Mouse (Mus musculus) lung, postnatal 0 days (tissue): ENCODE measurements around the gene Tcirg1. TPM values are rescaled to one million over a fixed set of nuclear protein-coding genes. Genes with fewer than 3 reads are reported as not detected.

Experiments
- ATAC-seq: fragments of 200-750 bp; cut with Nextera tagmentation; 2 replicates; pipeline ENCODE4 v1.8.0; 2017; ENCODE audit warnings: moderate library complexity
- DNase-seq: peaks from one replicate; pipeline ENCODE4 v3.0.0-alpha.2; 2016; ENCODE audit warnings: low spot score
- H3K27ac ChIP-seq: fragments of 300-500 bp; sonication (generic); 2 replicates; pipeline ENCODE4 v1.5.1; 2014; ENCODE audit warnings: antibody characterized with exemption, mild to moderate bottlenecking, low read length, mixed read lengths
- H3K27me3 ChIP-seq: fragments of 300-500 bp; sonication (generic); replicated peaks from 2 replicates; pipeline ENCODE4 v1.6.1; 2014; ENCODE audit warnings: low read length, mixed read lengths; ENCODE audit not compliant: insufficient read depth
- H3K36me3 ChIP-seq: fragments of 300-500 bp; sonication (generic); 2 replicates; pipeline ENCODE4 v1.6.1; 2014; ENCODE audit warnings: low read length, mixed read lengths; ENCODE audit not compliant: insufficient read depth
- H3K4me1 ChIP-seq: fragments of 300-500 bp; sonication (generic); 2 replicates; pipeline ENCODE4 v1.6.1; 2014; ENCODE audit warnings: antibody characterized with exemption, low read depth, low read length, mixed read lengths; ENCODE audit not compliant: insufficient read depth
- H3K4me2 ChIP-seq: fragments of 300-500 bp; sonication (generic); replicated peaks from 2 replicates; pipeline ENCODE4 v1.6.1; 2014; ENCODE audit warnings: low read depth, mild to moderate bottlenecking, low read length, moderate library complexity, mixed read lengths
- H3K4me3 ChIP-seq: fragments of 300-500 bp; sonication (generic); 2 replicates; pipeline ENCODE4 v1.5.1; 2014; ENCODE audit warnings: low read depth, low read length
- H3K9ac ChIP-seq: fragments of 300-500 bp; sonication (generic); replicated peaks from 2 replicates; pipeline ENCODE4 v1.6.1; 2014; ENCODE audit warnings: low read depth, mild to moderate bottlenecking
- H3K9me3 ChIP-seq: fragments of 300-500 bp; sonication (generic); 2 replicates; pipeline ENCODE4 v1.6.1; 2016; ENCODE audit warnings: low read length, mixed read lengths
- CTCF ChIP-seq: IDR thresholded peaks from 2 replicates; pipeline ENCODE4 v1.5.1; 2016; ENCODE audit warnings: antibody characterized with exemption, mild to moderate bottlenecking
- EP300 ChIP-seq: IDR thresholded peaks from 2 replicates; pipeline ENCODE4 v1.6.1; 2016; ENCODE audit warnings: antibody characterized with exemption, mild to moderate bottlenecking, control low read depth
- WGBS: fragments of 180-500 bp; shearing (Covaris S2); extraction: QIAGEN DNeasy Blood & Tissue Kit; methylation state at CpG from one replicate; pipeline ENCODE4 v1.1.7; 2014; 5-methylcytosine and 5-hydroxymethylcytosine counted together
- polyA plus RNA-seq: library from polyadenylated mRNA; unstranded; fragments of >200 nt; fragmentation: Nextera tagmentation; extraction: Ambion mirVana; gene quantifications from 2 replicates; pipeline ENCODE4 v1.2.1, GENCODE M21; 2015

Tcirg1 gene
- polyA plus RNA-seq, 1 experiment from 2014 or later, result 31.8 TPM

DNA sequence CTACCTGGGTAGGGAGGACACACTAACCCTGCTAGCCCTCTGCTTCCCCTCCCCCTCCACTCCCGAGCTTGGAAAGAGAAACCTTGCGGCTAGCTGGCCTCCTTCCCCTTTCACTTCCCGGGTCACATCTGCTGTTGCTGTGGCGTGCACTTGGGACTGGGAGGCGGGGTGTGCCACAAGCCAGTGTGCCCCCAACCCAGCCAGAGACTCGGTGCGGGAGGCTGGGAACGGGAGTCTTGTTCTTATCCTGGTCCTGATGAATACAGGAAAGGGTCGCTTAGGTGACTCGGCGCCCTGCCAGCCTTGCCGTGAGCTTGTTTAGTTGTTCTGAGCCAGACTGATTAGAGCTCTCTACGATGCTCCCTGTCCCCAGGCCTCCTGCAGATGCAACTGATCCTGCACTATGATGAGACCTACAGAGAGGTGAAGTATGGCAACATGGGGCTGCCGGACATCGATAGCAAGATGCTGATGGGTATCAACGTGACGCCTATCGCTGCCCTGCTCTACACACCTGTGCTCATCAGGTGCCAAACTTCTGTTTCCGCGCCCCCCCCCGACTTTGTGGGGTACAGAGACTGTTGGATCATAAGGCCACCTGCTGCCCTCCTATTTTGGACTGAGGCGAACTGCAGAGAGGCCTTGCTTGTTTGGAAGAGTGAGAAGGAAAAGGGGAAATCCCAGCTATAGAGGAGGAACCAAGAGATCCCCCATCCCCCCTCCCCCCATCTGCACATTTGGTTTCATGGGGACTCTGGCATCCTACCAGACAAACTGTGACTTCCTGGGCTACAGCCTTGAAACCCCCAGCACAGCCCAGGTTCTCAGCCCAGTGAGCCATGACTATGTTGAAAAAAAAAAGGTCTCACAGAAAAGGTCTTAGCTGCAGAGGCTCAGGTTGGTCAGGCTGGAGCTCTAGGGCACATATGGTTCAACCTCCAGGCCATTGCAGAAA, 29.2 kb upstream of the Tcirg1 start:
- H3K4me3 ChIP-seq, result peak overlapping the region; percentile 55
- H3K36me3 ChIP-seq, result no peaks in the 10 kb centered on the region
- H3K9ac ChIP-seq, result peak overlapping the region; percentile 51
- H3K4me2 ChIP-seq, result peak overlapping the region; percentile 92
- no peaks in the 10 kb centered on the region for H3K9me3 ChIP-seq
- peaks cover 6% of the 10 kb centered on the region; the same call in 1 of the 2 replicates for H3K4me1 ChIP-seq
- peak; percentile 76 for DNase-seq
- H3K27ac ChIP-seq, result peak overlapping the region; percentile 47; the same call in 1 of the 2 replicates
- ATAC-seq, result peak; percentile 59
- 8% methylated on average over 22 of the region's 22 CpGs for WGBS
- no peaks in the 10 kb centered on the region for H3K27me3 ChIP-seq
- TF ChIP-seq EP300, result no peak
- TF ChIP-seq CTCF, result no peak

DNA sequence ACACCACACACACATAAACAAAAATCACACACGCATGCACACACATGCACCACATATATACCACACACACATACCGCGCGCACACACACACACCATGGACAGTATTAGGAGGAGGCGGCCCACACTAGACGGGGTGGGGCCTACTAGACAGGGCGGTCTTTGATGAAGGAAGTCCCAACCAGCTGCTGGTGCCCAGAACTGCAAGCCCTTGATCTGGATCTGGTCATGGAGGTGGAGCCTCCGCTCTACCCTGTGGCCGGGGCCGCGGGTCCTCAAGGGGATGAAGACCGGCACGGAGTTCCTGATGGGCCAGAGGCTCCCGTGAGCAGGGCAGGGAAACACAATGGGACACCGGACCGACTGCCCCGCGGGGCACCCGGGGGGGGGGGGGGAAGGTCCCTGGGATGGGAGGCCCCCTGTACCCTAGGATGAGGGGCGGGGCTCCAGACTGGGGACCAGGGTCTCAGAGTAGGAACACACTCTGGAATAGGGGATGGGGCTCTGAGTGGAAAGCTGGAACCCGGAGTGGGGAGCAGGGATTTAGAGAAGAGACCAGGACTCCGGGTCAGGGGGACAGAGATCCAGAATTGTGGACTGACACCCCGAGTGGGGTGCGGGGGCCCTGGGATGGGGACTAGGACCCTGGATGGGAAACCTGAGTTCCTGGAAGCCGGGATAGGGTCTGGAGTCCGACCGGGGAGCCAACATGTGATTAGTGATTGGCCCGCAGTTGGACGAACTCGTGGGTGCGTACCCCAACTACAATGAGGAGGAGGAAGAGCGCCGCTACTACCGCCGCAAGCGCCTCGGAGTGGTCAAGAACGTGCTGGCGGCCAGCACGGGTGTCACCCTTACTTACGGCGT, 28.3 kb upstream of the Tcirg1 start, which contains the start of gene Unc93b1:
Unc93b1 (plus strand) TSS at position 155 of the 864 bp plus-strand sequence.
- DNase-seq (peak; percentile 93), ATAC-seq (peak; percentile 94)
- Histone ChIP-seq H3K4me2 (peak within 1 kb of the TSS; percentile 92), H3K27me3 (no peaks in the 10 kb centered on the region), H3K9ac (peak within 1 kb of the TSS; percentile 51), H3K36me3 (no peaks in the 10 kb centered on the region), H3K9me3 (no peaks in the 10 kb centered on the region), H3K4me1 (peaks cover 9% of the 10 kb centered on the region; the same call in 1 of the 2 replicates), H3K4me3 (peak within 1 kb of the TSS; percentile 55), H3K27ac (peak within 1 kb of the TSS; percentile 47; the same call in 1 of the 2 replicates)
- TF ChIP-seq EP300 (no peak), CTCF (no peak)
- WGBS, result 7% methylated on average over 40 of the region's 42 CpGs

DNA sequence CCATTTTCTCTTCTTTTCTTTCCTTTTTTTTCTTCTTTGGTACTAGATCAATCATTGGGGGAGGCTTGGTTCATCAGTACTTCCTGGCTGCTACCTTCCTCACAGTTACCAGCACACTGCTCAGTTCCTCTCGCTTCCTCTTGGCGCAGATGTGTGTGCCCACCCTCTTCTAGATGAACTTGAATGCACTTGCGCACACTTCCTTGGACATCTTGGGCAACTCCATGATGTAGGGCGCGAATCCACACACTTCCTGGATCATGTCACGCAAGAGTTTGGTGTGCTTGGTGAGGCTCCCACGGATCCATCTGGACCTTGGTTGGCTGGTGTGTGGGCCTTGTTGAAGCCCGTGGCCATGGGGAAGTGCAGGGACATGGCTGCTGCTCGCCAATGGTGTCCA, 24.8 kb upstream of the Tcirg1 start:
- no peak for ATAC-seq
- 91% methylated on average over 9 of the region's 9 CpGs for WGBS

DNA sequence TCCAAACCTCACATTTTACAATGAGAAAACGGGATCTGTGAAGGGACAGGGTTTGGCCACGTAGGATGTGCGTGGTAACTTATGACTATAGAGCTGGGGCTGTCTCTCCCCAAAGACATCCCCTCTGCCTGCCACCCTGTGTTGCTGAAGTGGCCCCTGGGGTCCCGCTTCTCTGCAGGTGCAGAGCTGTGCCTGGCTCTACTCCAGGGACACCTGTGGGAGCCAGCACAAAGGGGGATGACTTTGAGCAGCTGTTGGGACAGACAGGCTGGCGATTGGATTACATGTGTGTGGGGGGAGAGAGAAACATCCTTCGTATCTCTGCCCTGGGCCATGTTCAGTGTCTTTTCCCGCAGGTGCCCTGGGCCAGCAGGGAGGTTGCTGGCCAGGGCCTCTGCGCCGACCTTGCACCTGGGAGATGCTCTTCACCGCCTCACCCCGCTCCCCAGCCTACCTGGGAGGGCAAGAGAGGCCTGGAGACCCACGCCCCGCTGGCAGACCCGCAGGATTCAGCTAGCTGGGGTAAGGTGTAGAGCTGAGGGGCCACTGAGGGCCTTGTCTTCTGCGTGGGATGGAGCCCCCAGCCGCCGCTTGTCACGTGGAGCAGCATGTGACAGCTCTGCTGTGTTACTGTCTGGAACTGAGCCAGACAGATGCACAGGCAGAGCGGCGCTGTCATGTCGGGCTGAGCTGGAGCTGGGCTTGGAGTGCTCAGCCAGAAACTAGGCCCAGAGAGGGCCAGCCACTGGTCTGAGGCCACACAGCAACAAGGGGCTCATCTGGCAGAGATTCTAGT, 23.5 kb upstream of the Tcirg1 start:
- no peak for TF ChIP-seq EP300
- TF ChIP-seq CTCF, result no peak

More for the DNA sequence above, 24.8 kb upstream of the Tcirg1 start:
- no peak overlapping the region for H3K4me2 ChIP-seq
- no peak overlapping the region for H3K9ac ChIP-seq
- H3K4me3 ChIP-seq, result no peak overlapping the region
- H3K27me3 ChIP-seq, result no peaks in the 10 kb centered on the region
- TF ChIP-seq EP300 (no peak), CTCF (no peak)
- H3K36me3 ChIP-seq, result no peaks in the 10 kb centered on the region
- no peak overlapping the region for H3K27ac ChIP-seq
- peaks cover 24% of the 10 kb centered on the region for H3K4me1 ChIP-seq
- no peak for DNase-seq
- no peaks in the 10 kb centered on the region for H3K9me3 ChIP-seq

DNA sequence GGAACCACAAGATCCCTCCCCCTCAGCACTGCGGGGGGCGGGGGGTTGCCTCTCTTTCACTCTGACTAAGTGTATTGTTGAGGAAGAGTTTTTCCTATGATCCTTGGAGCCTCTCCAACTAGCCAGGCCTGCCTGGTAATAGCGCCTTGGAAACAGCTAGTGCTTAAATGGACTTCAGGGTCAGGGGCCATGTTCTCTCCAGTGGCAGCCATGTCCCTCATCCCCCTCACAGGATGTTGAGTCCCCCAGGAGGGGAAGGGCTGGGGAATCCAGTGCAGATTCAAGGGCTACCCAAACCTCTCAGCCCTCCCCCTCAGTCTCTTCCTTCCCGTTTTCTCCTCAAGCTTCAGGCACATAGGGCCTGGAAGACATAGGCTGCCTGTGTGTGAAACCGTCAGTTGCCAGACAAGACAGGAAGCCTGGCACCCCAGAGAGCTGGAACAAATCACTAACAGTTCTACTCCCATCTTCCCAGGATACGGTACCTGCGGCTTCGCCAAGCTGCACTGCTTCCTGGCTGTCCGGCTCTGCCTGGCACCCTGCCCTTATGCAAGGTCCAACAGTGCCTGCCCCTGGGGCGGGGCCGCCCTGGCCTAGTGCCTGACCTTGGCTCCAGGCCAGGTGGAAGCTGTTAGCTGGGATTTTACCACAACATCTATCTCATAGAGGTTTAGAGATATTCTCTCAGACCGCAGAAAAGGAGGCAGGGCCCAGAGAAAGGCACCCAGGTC, 22.4 kb upstream of the Tcirg1 start, which contains the start of gene Aldh3b1:
Aldh3b1 (minus strand) TSS at position 598 of the 731 bp plus-strand sequence.
- Histone ChIP-seq H3K9ac (no peak within 1 kb of the TSS), H3K4me1 (peaks cover 19% of the 10 kb centered on the region), H3K4me2 (peak within 1 kb of the TSS; percentile 43), H3K9me3 (no peaks in the 10 kb centered on the region), H3K36me3 (no peaks in the 10 kb centered on the region), H3K27me3 (no peaks in the 10 kb centered on the region), H3K4me3 (no peak within 1 kb of the TSS), H3K27ac (peak within 1 kb of the TSS; percentile 76)
- DNase-seq, result peak; percentile 83
- 7% methylated on average over 12 of the region's 12 CpGs for WGBS
- no peak for TF ChIP-seq EP300
- no peak for TF ChIP-seq CTCF
- ATAC-seq, result peak; percentile 78

More for the DNA sequence above, 23.5 kb upstream of the Tcirg1 start:
- WGBS, result 57% methylated on average over 18 of the region's 21 CpGs
- Histone ChIP-seq H3K4me3 (no peak overlapping the region), H3K27ac (peak overlapping the region; percentile 76), H3K9me3 (no peaks in the 10 kb centered on the region), H3K9ac (no peak overlapping the region), H3K4me2 (no peak overlapping the region), H3K27me3 (no peaks in the 10 kb centered on the region), H3K36me3 (no peaks in the 10 kb centered on the region), H3K4me1 (peaks cover 18% of the 10 kb centered on the region)
- no peak for ATAC-seq
- no peak for DNase-seq
